Mouse (Mus musculus): Measurements from ENCODE around the gene Lrrc20. TPM values are rescaled to one million over a fixed set of nuclear protein-coding genes. Genes with fewer than 3 reads are reported as not detected.

Gene Lrrc20
- polyA plus RNA-seq, 2 experiments from 2014 or later, result 5.8 to 9.1 TPM

GRCm38 (mm10) chr10:61474344-61474743 lies 1.3 kb upstream of the Lrrc20 start:
- no peak for ATAC-seq

- ATAC-seq, result no peak
These were observed 1.0 kb downstream of the Lrrc20 start for GRCm38 (mm10) chr10:61476440-61477165.

GRCm38 (mm10) chr10:61479461-61479860 lies 3.9 kb downstream of the Lrrc20 start:
- no peak for ATAC-seq

GRCm38 (mm10) chr10:61479927-61480326 lies 4.3 kb downstream of the Lrrc20 start:
- ATAC-seq, result no peak

GRCm38 (mm10) chr10:61480488-61480887 lies 4.9 kb downstream of the Lrrc20 start:
- ATAC-seq, result no peak

GRCm38 (mm10) chr10:61482771-61483170 lies 7.2 kb downstream of the Lrrc20 start:
- ATAC-seq, result no peak

- no peak for ATAC-seq
These were observed 9.2 kb downstream of the Lrrc20 start for GRCm38 (mm10) chr10:61484801-61485200.

GRCm38 (mm10) chr10:61486551-61487339 lies 11.1 kb downstream of the Lrrc20 start:
- ATAC-seq, result no peak

- no peak for ATAC-seq
These were observed 13.0 kb downstream of the Lrrc20 start for GRCm38 (mm10) chr10:61488522-61489110.

- no peak for ATAC-seq
These were observed 16.0 kb downstream of the Lrrc20 start for GRCm38 (mm10) chr10:61491573-61491972.

GRCm38 (mm10) chr10:61492040-61492439 lies 16.4 kb downstream of the Lrrc20 start:
- peak; percentile 92 for ATAC-seq

- ATAC-seq, result no peak
These were observed 19.9 kb downstream of the Lrrc20 start for GRCm38 (mm10) chr10:61495461-61495860.

GRCm38 (mm10) chr10:61496231-61496630 lies 20.6 kb downstream of the Lrrc20 start:
- no peak for ATAC-seq

GRCm38 (mm10) chr10:61499505-61500466 lies 24.2 kb downstream of the Lrrc20 start:
- no peak for ATAC-seq

GRCm38 (mm10) chr10:61500756-61501155 lies 25.2 kb downstream of the Lrrc20 start:
- no peak for ATAC-seq

- ATAC-seq, result no peak
These were observed 28.5 kb downstream of the Lrrc20 start for GRCm38 (mm10) chr10:61504073-61504472.

GRCm38 (mm10) chr10:61506381-61507200 lies 31.0 kb downstream of the Lrrc20 start:
- ATAC-seq, result no peak

GRCm38 (mm10) chr10:61509873-61510272 lies 34.3 kb downstream of the Lrrc20 start:
- no peak for ATAC-seq

GRCm38 (mm10) chr10:61510809-61511208 lies 35.2 kb downstream of the Lrrc20 start:
- ATAC-seq, result no peak

GRCm38 (mm10) chr10:61512215-61512889 lies 36.8 kb downstream of the Lrrc20 start:
- ATAC-seq, result no peak

GRCm38 (mm10) chr10:61516866-61517265 lies 41.3 kb downstream of the Lrrc20 start:
- no peak for ATAC-seq

Measured in CD4-positive, CD25-positive, alpha-beta regulatory T cell, adult 4 months (primary cell).